Mouse (Mus musculus) erythroblast, embryonic 14.5 days (primary cell): ENCODE results near the gene Ramp2. TPM values are rescaled to one million over a fixed set of nuclear protein-coding genes. Genes with fewer than 3 reads are reported as not detected.

Source experiments
- H3K27me3 ChIP-seq: 2 replicates; pipeline ENCODE4 v1.6.1; 2012; ENCODE audit warnings: inconsistent platforms; ENCODE audit not compliant: control insufficient read depth
- H3K36me3 ChIP-seq: 2 replicates; pipeline ENCODE4 v1.6.1; 2012; ENCODE audit warnings: mild to moderate bottlenecking, inconsistent platforms; ENCODE audit not compliant: control insufficient read depth
- H3K4me1 ChIP-seq: 2 replicates; pipeline ENCODE4 v1.6.1; 2012; ENCODE audit warnings: inconsistent platforms; ENCODE audit not compliant: control insufficient read depth
- H3K4me3 ChIP-seq: replicated peaks from 2 replicates; pipeline ENCODE3; 2012; ENCODE audit warnings: moderate library complexity, mild to moderate bottlenecking, inconsistent platforms
- H3K9me3 ChIP-seq: 2 replicates; pipeline ENCODE4 v1.6.1; 2012; ENCODE audit warnings: low read length, inconsistent platforms, mixed read lengths; ENCODE audit not compliant: control insufficient read depth
- GATA1 ChIP-seq: IDR thresholded peaks from 2 replicates; pipeline ENCODE4 v1.6.1; 2012; ENCODE audit warnings: low read length, inconsistent platforms, mixed read lengths
- TAL1 ChIP-seq: IDR thresholded peaks from 3 replicates; pipeline ENCODE4 v1.6.1; 2012; ENCODE audit warnings: low read length, inconsistent platforms, mixed read lengths
- polyA plus RNA-seq: library from polyadenylated mRNA; stranded (reverse); fragments of >175 nt; gene quantifications from 2 replicates; pipeline ENCODE4 v1.2.3, GENCODE M21; 2012

Gene Ramp2
- polyA plus RNA-seq, 1 experiment = 0.09 TPM

DNA sequence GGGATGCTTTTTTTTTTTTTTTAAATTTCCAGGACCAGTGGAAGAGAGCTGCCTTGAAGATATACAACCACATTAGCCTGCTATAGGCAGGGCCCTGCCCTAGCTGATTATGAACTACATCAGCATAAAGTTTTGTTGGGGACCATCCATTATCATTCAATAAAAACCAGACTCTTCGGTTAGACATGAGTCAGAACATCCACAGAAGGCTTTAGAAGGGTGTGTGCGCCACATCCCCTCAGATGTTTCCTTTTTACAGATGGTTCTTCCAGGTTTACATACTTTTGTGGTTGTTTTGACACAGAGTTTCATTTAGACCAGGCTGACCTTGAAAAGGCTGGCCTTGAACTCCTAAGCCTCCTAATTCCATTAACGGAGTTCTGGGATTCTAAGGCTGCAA is 21.5 kb upstream of the Ramp2 start:
- Histone ChIP-seq H3K36me3 (peaks cover 9% of the 10 kb centered on the region), H3K27me3 (peaks cover 21% of the 10 kb centered on the region), H3K4me3 (no peak overlapping the region), H3K4me1 (peaks cover 26% of the 10 kb centered on the region), H3K9me3 (no peaks in the 10 kb centered on the region)
- TF ChIP-seq TAL1 (no peak), GATA1 (no peak)

DNA sequence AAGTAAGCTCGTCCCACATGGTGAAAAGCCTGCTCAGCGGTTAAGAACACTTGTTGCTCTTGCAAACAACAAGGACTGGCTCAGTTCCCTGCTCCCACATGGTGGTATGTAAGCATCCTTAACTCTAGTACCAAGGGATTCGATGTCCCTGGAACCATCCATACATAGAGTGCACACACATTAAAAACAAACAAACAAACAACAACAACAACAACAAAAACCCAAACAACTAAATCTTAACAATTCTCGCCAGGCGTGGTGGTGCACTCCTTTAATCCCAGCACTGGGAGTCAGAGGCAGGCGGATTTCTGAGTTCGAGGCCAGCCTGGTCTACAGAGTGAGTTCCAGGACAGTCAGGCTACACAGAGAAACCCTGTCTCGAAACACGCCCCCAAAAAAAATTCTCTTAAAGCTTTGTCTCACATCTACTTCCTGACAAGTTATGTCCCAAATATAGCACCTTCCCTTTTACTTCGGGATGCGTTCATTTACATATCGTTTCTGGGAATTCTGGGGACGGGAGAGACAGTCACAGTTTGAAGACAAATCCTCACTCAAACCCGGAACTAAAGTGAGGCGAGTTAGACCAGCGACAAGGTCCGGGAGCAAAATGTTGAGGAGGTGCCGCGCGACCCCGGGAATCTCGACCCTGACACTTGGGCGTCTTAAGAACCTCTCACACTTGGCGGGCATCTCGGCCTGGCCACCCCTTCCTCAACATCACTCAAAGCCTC is 20.3 kb upstream of the Ramp2 start:
- peaks cover 9% of the 10 kb centered on the region for H3K36me3 ChIP-seq
- H3K4me3 ChIP-seq = peak overlapping the region; percentile 83
- TF ChIP-seq TAL1 (no peak), GATA1 (no peak)
- no peaks in the 10 kb centered on the region for H3K9me3 ChIP-seq
- peaks cover 26% of the 10 kb centered on the region for H3K4me1 ChIP-seq
- H3K27me3 ChIP-seq = peaks cover 33% of the 10 kb centered on the region

DNA sequence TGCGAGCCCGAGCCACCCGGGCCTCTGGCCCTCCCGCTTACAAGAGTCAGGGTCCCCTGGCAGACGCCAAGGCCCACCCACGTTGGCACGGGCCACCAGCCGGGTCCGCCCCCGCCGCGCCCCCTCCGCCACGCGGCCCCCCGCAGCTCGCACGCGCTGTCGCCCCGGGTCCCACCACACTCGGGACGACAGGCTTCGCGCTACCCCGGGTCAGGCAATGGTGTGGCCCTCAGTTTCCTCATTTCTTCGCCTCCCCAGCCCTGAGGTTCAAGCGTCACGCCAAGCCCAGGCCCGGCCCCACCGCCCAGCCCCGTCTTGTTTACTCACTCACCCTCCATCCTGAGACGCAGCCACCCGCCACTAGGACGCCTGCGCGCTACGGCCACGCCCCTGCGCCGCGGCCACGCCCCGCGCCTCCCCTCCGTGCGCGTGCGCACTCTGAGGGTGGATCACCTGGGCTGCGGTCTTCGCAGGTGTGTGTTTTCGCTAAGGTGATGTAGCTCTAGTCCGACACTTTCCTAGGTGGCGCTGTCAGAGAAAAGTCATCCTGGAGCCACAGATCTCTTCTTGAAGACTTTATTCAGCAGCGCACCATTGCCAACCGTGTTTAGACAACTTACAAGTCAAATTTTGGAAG is 19.6 kb upstream of the Ramp2 start, which contains the start of gene Ezh1:
TSS of gene Ezh1 (minus strand) at position 399 of the 637 bp plus-strand sequence.
- H3K4me1 ChIP-seq = peaks cover 27% of the 10 kb centered on the region
- no peaks in the 10 kb centered on the region for H3K9me3 ChIP-seq
- H3K4me3 ChIP-seq = peak within 1 kb of the TSS; percentile 83
- H3K36me3 ChIP-seq = peaks cover 9% of the 10 kb centered on the region
- H3K27me3 ChIP-seq = peaks cover 39% of the 10 kb centered on the region
- TF ChIP-seq TAL1 (no peak), GATA1 (no peak)

DNA sequence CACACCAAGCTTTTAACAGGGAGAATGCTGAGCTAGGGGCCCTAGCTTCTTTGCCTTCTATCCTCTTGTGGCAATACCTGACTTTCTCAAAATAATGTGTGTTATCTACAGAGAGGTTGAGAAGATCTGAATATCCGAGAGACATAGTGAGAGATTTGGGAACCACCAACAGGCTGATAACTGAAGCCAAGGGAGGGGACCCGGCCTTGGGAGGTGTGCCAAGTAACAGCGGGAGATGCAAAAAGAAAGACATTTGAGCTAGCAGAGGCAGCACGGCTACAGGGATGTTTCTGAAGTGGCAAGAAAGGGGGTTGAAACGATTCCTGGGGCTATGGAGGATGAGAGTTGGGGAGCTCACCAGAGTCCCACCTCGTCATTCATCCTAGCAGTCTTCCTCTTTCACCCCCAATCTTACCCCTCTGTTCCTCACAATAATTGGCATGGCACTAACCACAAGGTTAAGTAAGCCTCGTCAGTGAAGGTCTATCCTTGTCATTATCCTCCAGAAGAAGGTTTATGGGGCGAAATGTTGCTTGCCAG is 16.4 kb upstream of the Ramp2 start:
- Histone ChIP-seq H3K4me1 (peaks cover 20% of the 10 kb centered on the region), H3K4me3 (no peak overlapping the region), H3K9me3 (no peaks in the 10 kb centered on the region), H3K27me3 (peaks cover 72% of the 10 kb centered on the region), H3K36me3 (peaks cover 2% of the 10 kb centered on the region; the same call in 1 of the 2 replicates)
- TF ChIP-seq TAL1 = no peak

DNA sequence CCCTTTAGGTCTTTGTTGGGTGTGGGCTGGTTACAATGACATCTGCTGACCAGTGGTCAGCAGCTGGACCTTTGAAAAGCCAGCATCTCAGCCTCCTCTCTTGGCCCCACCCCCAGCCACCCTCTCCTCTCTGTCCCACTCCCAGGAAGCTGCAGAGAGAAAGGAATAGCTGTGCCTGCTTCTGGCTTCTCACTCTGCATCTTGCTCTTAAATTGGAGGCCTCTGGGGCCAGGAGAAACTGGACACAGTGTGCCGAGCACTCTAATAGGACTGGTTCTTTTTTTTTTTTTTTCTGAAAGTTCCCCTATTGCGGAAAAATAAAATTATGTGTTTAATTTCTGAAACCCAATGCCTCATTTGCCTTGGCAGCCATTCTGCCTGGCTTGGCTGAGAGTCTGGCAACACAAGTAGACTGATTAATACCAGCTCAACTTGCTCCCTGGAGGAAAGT is 15.7 kb upstream of the Ramp2 start:
- Histone ChIP-seq H3K4me1 (peaks cover 14% of the 10 kb centered on the region), H3K27me3 (peaks cover 78% of the 10 kb centered on the region), H3K9me3 (no peaks in the 10 kb centered on the region), H3K4me3 (no peak overlapping the region), H3K36me3 (no peaks in the 10 kb centered on the region; the same call in 1 of the 2 replicates)
- TF ChIP-seq GATA1 = no peak
- TF ChIP-seq TAL1 = no peak

DNA sequence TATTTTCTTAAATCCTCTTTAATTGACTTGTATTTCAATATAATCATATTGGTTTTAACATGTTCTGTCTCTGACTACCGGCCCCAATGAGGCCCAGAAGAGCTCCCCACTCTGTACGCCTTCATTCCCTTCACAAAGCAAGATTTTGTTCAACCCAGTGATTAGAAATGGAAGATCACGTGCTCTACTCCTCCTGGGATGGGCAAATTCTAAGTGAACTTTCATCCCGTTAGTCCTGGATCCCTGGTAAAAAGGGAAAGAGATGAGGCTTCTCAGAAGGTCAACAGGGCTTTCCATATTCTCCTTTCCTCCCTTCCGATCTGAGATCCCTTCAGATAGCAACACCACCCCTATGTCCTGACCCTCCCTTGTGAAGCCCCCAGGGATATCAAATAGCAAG is 15.3 kb upstream of the Ramp2 start:
- TF ChIP-seq GATA1 = no peak
- Histone ChIP-seq H3K9me3 (no peaks in the 10 kb centered on the region), H3K36me3 (no peaks in the 10 kb centered on the region), H3K4me3 (no peak overlapping the region), H3K27me3 (peaks cover 81% of the 10 kb centered on the region), H3K4me1 (peaks cover 9% of the 10 kb centered on the region)

DNA sequence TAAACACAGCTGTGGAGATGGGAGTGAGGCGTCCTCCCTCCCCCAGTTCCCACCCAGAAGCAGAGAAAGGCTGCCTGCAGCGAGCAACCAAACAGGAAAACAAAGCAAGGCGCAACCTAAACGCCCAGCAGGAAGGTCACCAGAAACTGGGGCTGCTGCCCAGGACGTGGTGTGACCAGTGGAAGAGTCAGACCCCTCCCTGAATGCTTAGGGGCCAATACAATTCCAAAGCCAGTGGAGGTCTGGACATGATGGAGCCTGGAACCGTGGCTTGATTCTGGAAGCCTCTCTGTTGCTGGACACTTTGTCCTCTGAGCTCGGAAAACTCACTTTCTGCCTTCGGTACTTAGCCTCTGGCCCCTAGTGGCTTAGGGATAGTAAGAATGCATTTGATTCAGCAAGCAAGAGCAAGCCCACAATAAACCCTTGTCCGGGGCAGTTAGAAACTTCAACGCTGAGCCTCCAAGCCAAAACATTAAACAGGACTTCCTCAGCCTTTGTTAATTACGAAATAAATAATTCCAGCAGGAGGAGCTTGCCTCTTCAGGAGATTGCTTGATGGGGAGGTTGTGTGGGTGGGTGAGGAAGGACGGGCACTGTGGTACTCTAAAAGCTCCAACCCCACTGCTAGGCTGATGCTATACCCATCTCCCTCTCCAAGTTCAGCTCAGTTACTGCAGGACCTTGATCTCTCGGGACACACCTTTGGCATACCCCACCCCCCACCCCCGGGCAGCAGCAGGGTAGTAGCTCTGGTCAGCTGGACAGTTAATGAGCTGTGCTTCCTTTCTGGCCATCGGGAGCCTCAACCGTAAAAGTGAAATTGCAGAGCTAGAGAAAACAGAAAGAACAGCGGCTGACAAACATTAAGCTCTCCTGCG is 14.6 kb upstream of the Ramp2 start:
- TF ChIP-seq TAL1 (no peak), GATA1 (no peak)
- Histone ChIP-seq H3K9me3 (no peaks in the 10 kb centered on the region), H3K36me3 (no peaks in the 10 kb centered on the region), H3K27me3 (peaks cover 82% of the 10 kb centered on the region), H3K4me1 (peaks cover 5% of the 10 kb centered on the region), H3K4me3 (no peak overlapping the region)

DNA sequence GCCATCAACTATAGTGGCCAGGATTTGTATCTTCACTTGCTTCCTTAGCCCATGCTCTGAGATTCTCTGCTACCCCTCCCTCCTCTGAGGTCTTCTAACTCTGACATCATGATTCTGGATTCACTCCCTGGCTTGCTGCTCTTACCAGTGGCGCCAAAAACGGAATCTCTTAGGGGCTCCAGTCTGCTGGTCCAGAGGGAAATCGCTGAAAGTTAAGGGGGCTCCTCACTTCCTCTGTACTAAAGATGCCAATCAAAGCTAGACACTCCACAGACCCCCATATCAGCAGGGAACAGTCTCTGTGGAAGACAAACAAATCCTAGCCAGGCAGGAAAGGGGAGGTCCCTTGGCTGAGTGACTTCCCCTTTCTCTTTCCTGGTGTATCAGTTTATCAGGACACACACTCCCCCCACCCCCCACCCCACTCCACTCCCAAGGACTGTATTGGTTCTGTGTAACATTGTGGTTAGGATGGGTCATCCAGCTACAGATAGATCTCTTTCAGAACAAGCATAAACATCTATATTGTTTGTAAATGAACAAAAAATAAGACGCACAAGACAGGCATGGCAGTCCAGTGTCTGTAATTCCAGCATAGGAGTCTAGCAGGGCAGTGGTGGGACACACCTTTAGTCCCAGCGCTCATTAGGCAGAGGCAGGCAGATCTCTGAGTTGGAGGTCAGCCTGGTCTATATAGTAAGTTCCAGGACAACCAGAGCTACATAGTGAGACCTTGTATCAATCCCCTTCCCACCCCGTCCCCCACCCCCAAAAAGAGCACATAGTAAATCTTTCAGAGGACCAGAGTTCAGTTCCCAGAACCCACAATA is 13.6 kb upstream of the Ramp2 start:
- peaks cover 1% of the 10 kb centered on the region; the same call in 1 of the 2 replicates for H3K4me1 ChIP-seq
- peaks cover 4% of the 10 kb centered on the region; the same call in 1 of the 2 replicates for H3K9me3 ChIP-seq
- no peaks in the 10 kb centered on the region for H3K36me3 ChIP-seq
- no peak for TF ChIP-seq GATA1
- no peak for TF ChIP-seq TAL1
- H3K4me3 ChIP-seq = no peak overlapping the region
- peaks cover 86% of the 10 kb centered on the region for H3K27me3 ChIP-seq
